Mouse (Mus musculus) forebrain, embryonic 11.5 days (tissue): ENCODE measurements around the gene Azi2. TPM values are rescaled to one million over a fixed set of nuclear protein-coding genes. Genes with fewer than 3 reads are reported as not detected.

ENCODE experiments used
- ATAC-seq: fragments of 200-750 bp; cut with Nextera tagmentation; replicated peaks from 2 replicates; pipeline ENCODE4 v1.8.0; 2017; ENCODE audit warnings: moderate TSS enrichment; ENCODE audit not compliant: low FRiP score
- DNase-seq: peaks from one replicate; pipeline ENCODE4 v3.0.0-alpha.2; 2017; ENCODE audit warnings: low spot score
- H3K27ac ChIP-seq: fragments of 300-500 bp; sonication (generic); 2 replicates; pipeline ENCODE4 v1.5.1; 2014; ENCODE audit warnings: low read depth, low read length
- H3K27me3 ChIP-seq: fragments of 300-500 bp; sonication (generic); 2 replicates; pipeline ENCODE4 v1.6.1; 2014; ENCODE audit warnings: mild to moderate bottlenecking, low read length, mixed read lengths; ENCODE audit not compliant: control insufficient read depth, insufficient read depth
- H3K36me3 ChIP-seq: fragments of 300-500 bp; sonication (generic); 2 replicates; pipeline ENCODE4 v1.6.1; 2014; ENCODE audit warnings: mild to moderate bottlenecking, low read length, moderate library complexity, mixed read lengths; ENCODE audit not compliant: control insufficient read depth, insufficient read depth
- H3K4me1 ChIP-seq: fragments of 300-500 bp; sonication (generic); replicated peaks from 2 replicates; pipeline ENCODE4 v1.6.1; 2014; ENCODE audit warnings: low read length, mixed read lengths; ENCODE audit not compliant: control insufficient read depth, insufficient read depth
- H3K4me2 ChIP-seq: fragments of 300-500 bp; sonication (generic); 2 replicates; pipeline ENCODE4 v1.6.1; 2014; ENCODE audit warnings: low read depth, mild to moderate bottlenecking, low read length, moderate library complexity, mixed read lengths; ENCODE audit not compliant: severe bottlenecking
- H3K4me3 ChIP-seq: fragments of 300-500 bp; sonication (generic); 2 replicates; pipeline ENCODE4 v1.5.1; 2014; ENCODE audit warnings: low read depth, low read length
- H3K9ac ChIP-seq: fragments of 300-500 bp; sonication (generic); 2 replicates; pipeline ENCODE4 v1.6.1; 2014; ENCODE audit warnings: low read length
- H3K9me3 ChIP-seq: fragments of 300-500 bp; sonication (generic); 2 replicates; pipeline ENCODE4 v1.6.1; 2016; ENCODE audit warnings: low read length, mixed read lengths; ENCODE audit not compliant: control insufficient read depth
- WGBS: fragments of 180-500 bp; shearing (Covaris S2); extraction: QIAGEN DNeasy Blood & Tissue Kit; methylation state at CpG from one replicate; pipeline ENCODE4 v1.1.7; 2014; 5-methylcytosine and 5-hydroxymethylcytosine counted together
- microRNA-seq: library from miRNA; unstranded; fragments of <30 nt; microRNA quantifications from one replicate; pipeline ENCODE4, GENCODE M21; 2016; ENCODE audit not compliant: insufficient number of aligned reads
- polyA plus RNA-seq: library from polyadenylated mRNA; unstranded; fragments of >200 nt; fragmentation: Nextera tagmentation; extraction: Ambion mirVana; gene quantifications from 2 replicates; pipeline ENCODE4 v1.2.1, GENCODE M21; 2014

The Azi2 gene
- polyA plus RNA-seq, 1 experiment from 2014 or later: 76.9 TPM

DNA sequence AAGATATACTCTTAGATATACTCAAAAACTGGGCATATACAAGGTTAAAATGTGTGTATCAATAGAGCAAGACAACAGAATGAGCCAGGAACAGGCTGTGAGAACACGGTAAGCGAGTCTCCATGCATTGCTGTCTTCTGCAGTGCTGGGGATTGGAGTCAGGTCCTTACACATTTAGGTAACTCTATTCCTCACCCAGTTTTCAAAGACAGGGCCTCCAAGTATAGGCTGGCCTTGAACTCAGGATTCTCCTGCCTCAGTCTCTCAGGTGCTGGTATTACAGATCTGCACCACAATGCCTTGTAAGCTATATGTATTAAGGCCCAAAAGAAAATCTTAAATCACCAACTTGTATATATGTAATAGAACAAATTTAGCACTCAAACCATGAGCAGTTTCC, 60.2 kb downstream of the Azi2 start:
- Histone ChIP-seq H3K27ac (no peak overlapping the region), H3K4me3 (no peak overlapping the region), H3K36me3 (no peaks in the 10 kb centered on the region), H3K9ac (no peak overlapping the region), H3K27me3 (no peaks in the 10 kb centered on the region), H3K9me3 (no peaks in the 10 kb centered on the region), H3K4me1 (0 out of 2 replicates have a peak, but pooled peaks cover 2% of the 10 kb centered on the region), H3K4me2 (no peak overlapping the region)
- no peak for DNase-seq
- 98% methylated on average over 2 of the region's 2 CpGs for WGBS
- ATAC-seq: no peak

- no peak overlapping the region for H3K4me2 ChIP-seq
- H3K27me3 ChIP-seq: no peaks in the 10 kb centered on the region; the same call in 1 of the 2 replicates
- ATAC-seq (no peak), DNase-seq (no peak)
- H3K4me3 ChIP-seq: no peak overlapping the region
- no peaks in the 10 kb centered on the region for H3K9me3 ChIP-seq
- 0 out of 2 replicates have a peak, but pooled peaks cover under 1% of the 10 kb centered on the region for H3K4me1 ChIP-seq
- H3K27ac ChIP-seq: no peak overlapping the region
- H3K9ac ChIP-seq: no peak overlapping the region
- no peaks in the 10 kb centered on the region for H3K36me3 ChIP-seq
- 93% methylated on average over 2 of the region's 2 CpGs for WGBS
Observed at GRCm38 (mm10) chr9:118101802-118102201, 61.5 kb downstream of the Azi2 start.

- Histone ChIP-seq H3K27ac (no peak overlapping the region), H3K4me2 (no peak overlapping the region), H3K36me3 (no peaks in the 10 kb centered on the region), H3K27me3 (no peaks in the 10 kb centered on the region; the same call in 1 of the 2 replicates), H3K9ac (no peak overlapping the region), H3K9me3 (no peaks in the 10 kb centered on the region), H3K4me1 (no peaks in the 10 kb centered on the region), H3K4me3 (no peak overlapping the region)
- 20% methylated on average over 4 of the region's 4 CpGs for WGBS
- peak; percentile 92 for ATAC-seq
- no peak for DNase-seq
Observed at GRCm38 (mm10) chr9:118108527-118109011, 68.3 kb downstream of the Azi2 start.

- H3K36me3 ChIP-seq: no peaks in the 10 kb centered on the region
- H3K9me3 ChIP-seq: no peaks in the 10 kb centered on the region
- H3K9ac ChIP-seq: no peak overlapping the region
- no peaks in the 10 kb centered on the region; the same call in 1 of the 2 replicates for H3K27me3 ChIP-seq
- no peak overlapping the region for H3K4me3 ChIP-seq
- no peak overlapping the region for H3K27ac ChIP-seq
- 84% methylated on average over 7 of the region's 7 CpGs for WGBS
- ATAC-seq: no peak
- no peak overlapping the region for H3K4me2 ChIP-seq
- no peak for DNase-seq
- no peaks in the 10 kb centered on the region for H3K4me1 ChIP-seq
Observed at GRCm38 (mm10) chr9:118109697-118110359, 69.5 kb downstream of the Azi2 start.

DNA sequence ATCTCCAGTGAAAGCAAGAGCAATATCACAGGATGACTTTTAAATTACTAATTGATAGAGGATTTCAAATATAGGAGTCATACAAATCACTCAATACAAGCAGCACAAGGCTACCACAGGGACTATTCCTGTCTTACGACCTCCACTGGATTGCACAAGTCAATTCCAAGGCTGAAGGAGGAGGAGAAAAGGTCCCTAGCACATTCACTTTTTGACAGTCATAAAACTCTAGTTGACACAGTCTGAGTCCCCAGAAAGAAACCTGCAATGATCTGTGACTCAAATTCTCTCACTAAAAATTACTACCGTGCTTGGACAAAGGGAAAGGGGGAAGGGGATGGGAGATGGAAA, 70.0 kb downstream of the Azi2 start:
- WGBS: 76% methylated on average over 2 of the region's 2 CpGs
- no peaks in the 10 kb centered on the region for H3K36me3 ChIP-seq
- DNase-seq (no peak), ATAC-seq (no peak)
- no peaks in the 10 kb centered on the region for H3K9me3 ChIP-seq
- no peak overlapping the region for H3K27ac ChIP-seq
- no peak overlapping the region for H3K9ac ChIP-seq
- H3K27me3 ChIP-seq: no peaks in the 10 kb centered on the region; the same call in 1 of the 2 replicates
- H3K4me1 ChIP-seq: no peaks in the 10 kb centered on the region
- no peak overlapping the region for H3K4me2 ChIP-seq
- H3K4me3 ChIP-seq: no peak overlapping the region

Small RNAs within 50 kb of the gene (microRNA-seq; reads per million reads assigned to microRNA genes)
- not detected for gene Gm22008

Other genes starting within 250 kb of the Azi2 start
- 30.8 and 37.5 TPM in 2 replicates for gene Cmc1, start 109.7 kb downstream of the Azi2 start, polyA plus RNA-seq